Mouse (Mus musculus) intestine, embryonic 14.5 days (tissue): ENCODE measurements around the gene Prkcb. TPM values are rescaled to one million over a fixed set of nuclear protein-coding genes. Genes with fewer than 3 reads are reported as not detected.

Experiments
- ATAC-seq: fragments of 200-750 bp; cut with Nextera tagmentation; replicated peaks from 2 replicates; pipeline ENCODE4 v1.8.0; 2017; ENCODE audit warnings: low read depth, moderate number of reproducible peaks, moderate TSS enrichment, moderate library complexity; ENCODE audit not compliant: low FRiP score, low TSS enrichment
- DNase-seq: peaks from one replicate; pipeline ENCODE4 v3.0.0-alpha.2; 2018; ENCODE audit warnings: low spot score
- H3K27ac ChIP-seq: fragments of 300-500 bp; sonication (generic); 2 replicates; pipeline ENCODE4 v1.5.1; 2014; ENCODE audit warnings: low read depth, mild to moderate bottlenecking, control low read depth
- H3K27me3 ChIP-seq: fragments of 300-500 bp; sonication (generic); replicated peaks from 2 replicates; pipeline ENCODE4 v1.6.1; 2014; ENCODE audit warnings: low read length, control low read depth; ENCODE audit not compliant: control insufficient read depth, insufficient read depth
- H3K36me3 ChIP-seq: fragments of 300-500 bp; sonication (generic); 2 replicates; pipeline ENCODE4 v1.6.1; 2014; ENCODE audit warnings: low read length, control low read depth; ENCODE audit not compliant: control insufficient read depth, insufficient read depth
- H3K4me1 ChIP-seq: fragments of 300-500 bp; sonication (generic); replicated peaks from 2 replicates; pipeline ENCODE4 v1.6.1; 2014; ENCODE audit warnings: low read length, control low read depth, mixed read lengths; ENCODE audit not compliant: control insufficient read depth, insufficient read depth
- H3K4me2 ChIP-seq: fragments of 300-500 bp; sonication (generic); 2 replicates; pipeline ENCODE4 v1.6.1; 2014; ENCODE audit warnings: low read length
- H3K4me3 ChIP-seq: fragments of 300-500 bp; sonication (generic); 2 replicates; pipeline ENCODE4 v1.5.1; 2014; ENCODE audit warnings: low read depth, low read length, control low read depth, mixed read lengths
- H3K9ac ChIP-seq: fragments of 300-500 bp; sonication (generic); 2 replicates; pipeline ENCODE4 v1.6.1; 2014; ENCODE audit warnings: mild to moderate bottlenecking, low read length
- H3K9me3 ChIP-seq: fragments of 300-500 bp; sonication (generic); 2 replicates; pipeline ENCODE4 v1.6.1; 2016; ENCODE audit warnings: low read length, control low read depth; ENCODE audit not compliant: control insufficient read depth
- WGBS: fragments of 180-500 bp; shearing (Covaris S2); extraction: QIAGEN DNeasy Blood & Tissue Kit; methylation state at CpG from one replicate; pipeline ENCODE4 v1.1.7; 2014; 5-methylcytosine and 5-hydroxymethylcytosine counted together
- polyA plus RNA-seq: library from polyadenylated mRNA; unstranded; fragments of >200 nt; fragmentation: Nextera tagmentation; extraction: Ambion mirVana; gene quantifications from 2 replicates; pipeline ENCODE4 v1.2.1, GENCODE M21; 2014

The Prkcb gene
- polyA plus RNA-seq, 1 experiment from 2014 or later, result 19.0 TPM

DNA sequence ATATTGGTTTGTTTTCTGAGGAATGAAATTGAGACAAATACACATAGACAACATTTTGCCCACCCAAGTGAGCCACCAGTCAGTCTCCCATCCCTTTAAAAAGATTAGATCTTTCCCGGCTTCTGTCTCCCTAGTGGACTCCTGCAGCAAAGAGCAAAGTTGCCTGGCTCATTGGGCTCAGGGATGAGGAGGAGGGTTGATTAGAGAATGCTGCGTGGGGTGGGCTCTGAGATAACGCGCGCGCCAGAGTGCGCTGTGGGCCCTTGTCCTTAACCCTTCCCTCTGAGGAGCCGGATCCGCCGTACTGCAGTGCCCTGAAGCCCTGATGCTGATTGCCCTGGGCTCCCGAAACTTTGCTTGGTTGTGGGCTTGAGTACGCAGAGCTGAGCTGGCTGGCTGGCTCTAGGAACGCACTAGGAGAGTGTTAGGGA lies 381.9 kb downstream of the Prkcb start, which contains the start of gene Cacng3:
Gene Cacng3, plus strand, starts transcription at position 51 of the 431 bp plus-strand sequence.
- WGBS, result 15% methylated on average over 13 of the region's 13 CpGs
- peaks cover 10% of the 10 kb centered on the region; the same call in 1 of the 2 replicates for H3K27me3 ChIP-seq
- no peak within 1 kb of the TSS for H3K9ac ChIP-seq
- H3K27ac ChIP-seq, result no peak within 1 kb of the TSS
- H3K9me3 ChIP-seq, result no peaks in the 10 kb centered on the region
- no peak within 1 kb of the TSS for H3K4me3 ChIP-seq
- no peaks in the 10 kb centered on the region for H3K4me1 ChIP-seq
- DNase-seq, result no peak
- no peak for ATAC-seq
- H3K36me3 ChIP-seq, result no peaks in the 10 kb centered on the region
- H3K4me2 ChIP-seq, result peak within 1 kb of the TSS; percentile 12; the same call in 1 of the 2 replicates

DNA sequence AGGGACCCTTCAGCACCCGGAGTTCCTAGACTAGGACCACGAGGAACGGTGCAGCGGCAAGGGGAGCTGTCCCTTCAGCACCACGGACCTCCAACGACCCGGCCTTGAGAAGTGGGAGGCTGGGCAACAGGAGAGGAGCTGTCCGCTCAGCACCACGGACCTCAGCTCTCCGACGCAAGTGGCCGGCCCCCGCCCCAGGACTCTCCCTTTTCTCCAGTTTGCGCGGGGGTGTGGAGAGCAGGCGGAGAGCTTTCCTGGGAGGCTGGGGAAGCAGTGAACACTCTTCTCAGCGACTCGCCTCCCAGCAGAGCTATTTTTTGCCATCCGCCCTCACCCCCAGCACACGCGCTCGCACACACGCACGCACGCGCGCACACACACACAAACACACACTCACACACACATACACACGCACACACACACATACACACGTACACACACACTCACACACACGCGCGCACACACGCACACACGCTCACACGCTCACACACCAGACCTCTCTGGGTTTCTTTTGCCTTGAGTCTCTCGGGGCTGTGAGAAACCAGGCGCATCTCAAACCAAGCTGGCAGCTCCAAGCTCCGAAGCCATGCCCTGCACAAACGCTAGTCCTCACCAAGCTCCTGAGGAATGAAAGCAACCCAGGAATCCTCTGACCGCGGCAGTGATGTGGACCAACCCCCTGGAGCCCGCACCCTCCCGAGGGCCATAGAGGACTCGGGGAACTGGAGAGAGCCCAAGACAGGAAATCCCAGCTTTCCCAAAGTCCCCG lies 382.5 kb downstream of the Prkcb start:
- Histone ChIP-seq H3K27ac (no peak overlapping the region), H3K4me2 (peak overlapping the region; percentile 12; the same call in 1 of the 2 replicates), H3K27me3 (peaks cover 10% of the 10 kb centered on the region; the same call in 1 of the 2 replicates), H3K9me3 (no peaks in the 10 kb centered on the region), H3K9ac (no peak overlapping the region), H3K4me3 (no peak overlapping the region), H3K36me3 (no peaks in the 10 kb centered on the region), H3K4me1 (no peaks in the 10 kb centered on the region)
- WGBS, result 8% methylated on average over 42 of the region's 45 CpGs
- ATAC-seq (peak; percentile 76), DNase-seq (peak; percentile 98)

DNA sequence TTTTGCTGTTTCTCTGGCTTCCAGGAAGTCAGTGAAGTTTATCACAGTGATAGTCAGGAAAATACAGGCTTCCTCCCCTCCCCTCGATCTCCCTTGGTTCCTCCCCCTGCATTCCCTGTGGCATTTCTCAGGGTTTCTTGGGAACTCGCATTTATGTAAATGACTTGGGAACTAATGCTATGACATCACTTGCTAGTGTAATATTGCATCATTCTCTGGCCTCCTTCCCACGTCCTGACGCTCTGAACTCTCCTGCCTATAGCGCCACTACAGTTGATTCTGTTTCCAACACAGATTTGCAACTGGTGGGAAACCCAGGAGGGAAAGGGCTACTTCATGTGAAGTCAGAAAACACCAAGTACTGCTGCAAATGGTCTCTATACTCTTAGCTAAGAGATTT lies 384.4 kb downstream of the Prkcb start:
- 42% methylated on average over 5 of the region's 5 CpGs for WGBS

DNA sequence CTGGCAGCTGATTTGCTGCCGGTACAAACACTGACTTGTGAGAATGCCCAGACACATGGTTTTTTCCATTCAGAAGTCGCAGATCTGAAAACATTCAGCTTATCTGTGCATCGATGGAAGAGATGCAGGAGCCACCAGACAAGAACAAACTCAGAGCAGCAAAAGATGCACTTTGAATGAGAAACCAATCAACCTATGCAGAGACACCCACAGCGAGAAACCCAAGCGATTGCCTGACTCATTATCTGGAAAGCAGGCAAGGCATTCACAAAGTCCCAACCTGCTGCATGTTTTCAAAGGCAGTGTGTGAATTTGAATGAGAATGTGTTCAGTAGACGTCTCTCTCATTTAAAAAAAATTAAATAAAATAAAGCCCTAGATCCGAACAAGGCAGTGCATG lies 386.7 kb downstream of the Prkcb start:
- ATAC-seq (no peak), DNase-seq (no peak)
- H3K9me3 ChIP-seq, result no peaks in the 10 kb centered on the region
- H3K36me3 ChIP-seq, result no peaks in the 10 kb centered on the region
- no peak overlapping the region for H3K4me2 ChIP-seq
- WGBS, result 82% methylated on average over 7 of the region's 7 CpGs
- no peak overlapping the region for H3K4me3 ChIP-seq
- H3K4me1 ChIP-seq, result no peaks in the 10 kb centered on the region
- no peak overlapping the region for H3K9ac ChIP-seq
- H3K27me3 ChIP-seq, result peaks cover 10% of the 10 kb centered on the region; the same call in 1 of the 2 replicates
- no peak overlapping the region for H3K27ac ChIP-seq

More for the DNA sequence above, 384.4 kb downstream of the Prkcb start:
- H3K9me3 ChIP-seq, result no peaks in the 10 kb centered on the region
- H3K4me1 ChIP-seq, result no peaks in the 10 kb centered on the region
- H3K36me3 ChIP-seq, result no peaks in the 10 kb centered on the region
- H3K9ac ChIP-seq, result no peak overlapping the region
- H3K4me3 ChIP-seq, result no peak overlapping the region
- ATAC-seq (no peak), DNase-seq (no peak)
- H3K27me3 ChIP-seq, result peaks cover 10% of the 10 kb centered on the region; the same call in 1 of the 2 replicates
- no peak overlapping the region for H3K4me2 ChIP-seq
- H3K27ac ChIP-seq, result no peak overlapping the region

Other genes with a start within 250 kb of the Prkcb start
- gene Ubfd1, start 221.6 kb upstream of the Prkcb start, polyA plus RNA-seq, result 76.4 and 78.6 TPM in 2 replicates
- 19.8 and 21.2 TPM in 2 replicates for gene Ears2, start 221.5 kb upstream of the Prkcb start, polyA plus RNA-seq
- gene Ndufab1, start 186.9 kb upstream of the Prkcb start, polyA plus RNA-seq, result 714 and 762 TPM in 2 replicates
- 16.7 and 19.5 TPM in 2 replicates for gene Palb2, start 155.8 kb upstream of the Prkcb start, polyA plus RNA-seq
- gene Dctn5, start 155.7 kb upstream of the Prkcb start, polyA plus RNA-seq, result 121 and 129 TPM in 2 replicates
- 108 TPM in 2 replicates for gene Plk1, start 129.3 kb upstream of the Prkcb start, polyA plus RNA-seq
- gene Ern2, start 102.5 kb upstream of the Prkcb start, polyA plus RNA-seq, result 1.1 and 1.7 TPM in 2 replicates
- 0.41 and 0.52 TPM in 2 replicates for gene Chp2, start 69.3 kb upstream of the Prkcb start, polyA plus RNA-seq